Mouse (Mus musculus) small intestine, adult 2 months (tissue): ENCODE data around the gene Cog3.

ENCODE experiments used
- CTCF ChIP-seq: fragments of 200-500 bp; IDR thresholded peaks from 2 replicates; pipeline ENCODE4 v1.5.1; 2012; ENCODE audit warnings: low read depth, mild to moderate bottlenecking, control low read depth, inconsistent platforms, low read length, moderate library complexity, mixed read lengths; ENCODE audit not compliant: insufficient replicate concordance, insufficient read length; ENCODE audit errors: extremely low read depth
- POLR2A ChIP-seq: fragments of 200-500 bp; IDR thresholded peaks from 2 replicates; pipeline ENCODE4 v1.6.1; 2012; ENCODE audit warnings: low read depth, mild to moderate bottlenecking, control low read depth, inconsistent platforms, low read length, moderate library complexity

- no peak for TF ChIP-seq CTCF
- TF ChIP-seq POLR2A: no peak
These were observed 41.6 kb upstream of the Cog3 start for GRCm38 (mm10) chr14:75795918-75796317.
